Mouse (Mus musculus) spleen, postnatal 4 days (tissue): ENCODE measurements around the gene Gbp3.
"Not testable (repeated sequence)": the region's sequence is repeated elsewhere in the genome, so short reads cannot be mapped to it uniquely, and the experiment has no call there.

Experiments
- DNase-seq, 2 experiments: peaks; one replicate each; pipeline ENCODE4 v3.0.0; 2022; ENCODE audit warnings: low spot score in 2 of 2

The Gbp3 gene

DNA sequence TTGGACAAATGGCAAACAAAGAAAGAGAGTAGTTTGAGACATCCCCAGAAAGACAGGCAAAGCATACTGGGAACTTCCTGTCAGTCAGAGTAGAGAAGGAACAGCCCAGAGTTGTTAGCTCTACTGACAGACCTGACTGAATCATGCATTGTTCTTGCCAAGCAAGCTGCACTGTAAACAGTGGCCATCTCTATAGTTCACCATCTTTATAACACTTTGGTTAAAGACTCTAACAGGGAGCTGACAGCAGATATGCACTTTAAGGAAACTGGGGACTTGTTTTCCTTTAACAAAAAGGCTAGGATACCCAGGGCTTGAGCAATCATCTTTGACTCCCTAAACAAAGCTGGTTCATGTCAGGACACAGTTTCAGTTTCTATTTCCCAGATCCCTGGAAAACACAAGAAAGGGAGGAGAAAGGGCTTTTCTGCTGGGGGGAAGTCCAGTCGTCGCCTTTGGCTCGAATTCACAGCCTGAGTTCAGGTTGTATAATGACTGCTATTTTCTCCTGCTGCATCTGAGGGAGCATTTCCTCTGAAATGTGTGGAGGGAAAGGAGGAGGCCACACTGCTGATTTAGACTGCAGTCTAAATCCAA is at the start of gene Gbp3:
TSS of gene Gbp3 (plus strand) at position 395 of the 597 bp plus-strand sequence.
- no peak for DNase-seq

DNA sequence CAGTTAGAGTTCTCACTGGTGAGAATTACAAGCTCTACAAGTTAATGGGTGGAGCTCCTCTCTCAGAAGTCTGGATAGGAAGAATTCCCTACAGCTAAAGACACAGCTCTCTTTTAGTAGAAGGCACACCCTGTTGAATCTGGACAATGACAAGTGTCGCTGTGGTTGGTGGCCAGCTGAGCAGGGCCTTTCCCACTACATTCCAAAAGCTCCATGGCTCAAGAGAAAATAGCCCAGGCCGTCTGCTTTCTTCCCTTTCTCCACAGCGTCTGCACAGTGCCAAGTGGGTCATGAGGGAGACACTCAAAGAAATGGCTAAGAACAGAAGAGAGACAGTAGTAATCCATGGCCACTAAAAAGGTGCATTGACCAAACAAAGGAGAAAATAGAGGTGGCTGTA is 31.7 kb upstream of the Gbp3 start:
- no peak for DNase-seq

DNA sequence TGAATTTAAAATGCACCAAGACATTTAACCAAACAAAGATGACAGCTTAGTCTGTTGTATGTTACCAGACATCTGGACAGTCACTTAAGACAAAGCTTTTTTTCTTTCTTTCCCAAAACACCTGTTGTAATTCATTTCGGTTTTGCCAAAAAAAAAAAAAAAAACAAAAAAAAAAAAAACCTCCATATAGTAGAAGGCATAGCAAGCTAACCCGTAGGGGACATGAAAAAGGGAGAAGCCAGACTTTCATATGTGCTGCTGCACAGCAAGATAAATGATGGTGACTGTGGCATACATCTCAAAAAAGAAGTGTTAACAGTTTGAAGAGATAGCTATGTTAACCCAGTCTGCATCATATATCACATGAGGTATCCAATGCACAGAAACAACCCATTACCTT is 30.2 kb upstream of the Gbp3 start:
- no peak for DNase-seq

DNA sequence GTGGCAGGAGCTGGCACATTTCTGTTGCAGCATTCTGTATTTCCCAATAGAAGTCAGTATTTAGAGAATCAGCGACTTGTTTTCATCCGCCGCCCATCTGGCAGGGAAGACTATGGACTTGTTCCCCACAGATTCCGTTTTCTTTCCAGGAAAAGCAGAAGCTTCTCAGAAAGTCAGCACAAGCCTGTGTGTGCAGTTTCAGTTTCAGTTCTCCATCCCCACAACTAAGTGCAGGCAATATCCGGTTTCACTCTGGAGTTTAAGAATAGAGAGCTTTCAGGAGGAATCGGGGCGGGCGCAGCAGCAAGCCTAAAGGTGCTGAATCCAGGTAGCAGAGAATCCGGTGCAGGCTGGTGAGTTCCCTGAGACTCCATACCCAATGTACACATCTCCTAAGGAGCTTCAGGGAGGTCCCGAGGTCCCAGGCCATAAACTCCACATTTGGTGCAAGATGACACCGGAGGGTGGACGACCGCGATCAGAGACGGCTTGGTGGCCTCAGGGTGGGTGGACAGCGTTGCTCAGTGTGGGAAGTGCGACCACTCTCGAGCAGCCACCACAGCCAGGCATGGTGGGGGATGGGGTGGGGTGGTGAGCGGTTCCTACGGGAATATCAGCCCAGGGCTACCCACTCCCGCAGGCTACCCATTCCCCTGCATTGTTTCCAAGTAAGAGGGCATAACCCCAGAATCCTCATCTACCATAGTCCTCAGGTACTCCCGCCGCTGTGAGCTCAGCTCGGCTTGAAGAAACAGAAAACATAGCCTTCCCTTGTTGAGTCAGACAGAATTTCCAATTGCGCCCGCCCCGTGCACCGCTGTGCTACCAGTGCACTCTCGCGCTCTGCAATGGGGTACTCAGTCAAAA is 29.5 kb upstream of the Gbp3 start, which contains the start of gene Gbp7:
TSS of gene Gbp7 (plus strand) at position 256 of the 867 bp plus-strand sequence.
- DNase-seq = peak; percentile 18 to 64

DNA sequence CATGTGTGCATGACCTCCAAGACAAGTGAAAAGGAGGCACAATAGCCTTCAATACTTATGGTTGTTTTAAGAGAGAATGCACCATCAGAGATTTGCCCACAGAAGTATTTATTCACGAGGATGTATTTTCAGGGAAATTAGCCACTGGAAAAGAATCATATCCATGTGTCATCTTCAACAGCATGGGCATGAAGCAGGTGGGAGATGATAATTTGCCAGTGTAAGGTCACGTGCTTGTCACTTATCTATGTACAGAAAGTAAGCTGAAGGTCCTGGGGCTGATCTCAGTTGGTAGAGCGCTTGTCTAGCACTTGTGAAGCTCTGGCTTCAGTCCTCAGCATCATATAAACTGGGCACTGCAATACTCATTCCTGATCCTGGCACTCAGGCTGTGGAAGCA is 28.2 kb upstream of the Gbp3 start:
- DNase-seq = no peak

DNA sequence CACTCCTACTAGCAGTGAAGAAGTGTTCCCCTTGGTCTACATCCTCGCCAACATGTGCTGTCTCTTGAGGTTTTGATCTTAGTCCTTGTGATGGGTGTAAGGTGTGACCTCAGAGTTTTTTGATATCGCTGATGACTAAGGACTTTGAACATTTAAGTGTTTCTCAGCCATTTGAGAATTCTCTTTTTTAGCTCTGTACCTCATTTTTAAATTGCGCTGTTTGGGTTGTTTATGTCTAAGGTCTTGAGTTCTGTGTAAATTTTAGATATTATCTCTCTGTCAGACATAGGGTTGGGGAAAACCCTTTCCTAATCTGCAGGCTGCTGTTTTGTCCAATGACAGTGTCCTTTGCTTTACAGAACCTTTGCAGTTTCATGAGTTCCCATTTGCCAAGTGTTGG is 26.6 kb upstream of the Gbp3 start:
- no peak for DNase-seq

DNA sequence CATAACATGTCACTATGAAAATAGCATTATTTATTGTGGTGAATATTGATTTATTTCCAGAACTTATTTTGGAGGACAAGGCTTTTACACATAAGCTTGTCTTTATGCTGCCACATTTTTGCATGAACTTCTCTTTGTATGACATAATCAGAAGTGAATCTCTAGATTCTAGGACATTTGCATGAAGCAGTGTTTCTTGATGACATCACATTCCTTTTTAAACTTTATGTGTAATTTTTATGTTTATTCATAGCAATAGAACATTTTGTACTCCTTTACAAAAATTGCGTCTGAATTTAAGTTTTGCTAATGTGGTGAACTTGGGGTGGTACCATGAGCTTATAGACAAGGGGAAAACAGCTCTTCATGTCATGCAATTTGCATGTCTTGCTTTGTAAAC is 24.2 kb upstream of the Gbp3 start:
- DNase-seq = no peak

DNA sequence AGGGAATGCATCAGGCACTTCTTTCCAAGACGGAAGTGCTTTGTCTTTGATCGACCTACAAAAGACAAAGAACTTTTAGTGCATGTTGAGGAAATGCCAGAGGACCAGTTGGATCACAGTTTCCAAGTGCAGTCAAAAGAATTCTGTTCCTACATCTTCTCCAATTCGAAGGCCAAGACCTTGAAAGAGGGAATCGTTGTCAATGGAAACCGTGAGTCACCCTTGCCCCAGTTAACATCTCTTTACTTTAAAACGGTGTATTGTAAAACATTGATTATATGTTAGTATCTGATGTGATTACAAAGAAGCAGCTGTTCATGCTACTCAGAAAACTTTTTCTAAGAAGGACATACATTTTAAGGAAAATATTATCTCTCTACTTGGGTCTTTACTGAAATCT is 18.4 kb upstream of the Gbp3 start:
- no peak for DNase-seq

DNA sequence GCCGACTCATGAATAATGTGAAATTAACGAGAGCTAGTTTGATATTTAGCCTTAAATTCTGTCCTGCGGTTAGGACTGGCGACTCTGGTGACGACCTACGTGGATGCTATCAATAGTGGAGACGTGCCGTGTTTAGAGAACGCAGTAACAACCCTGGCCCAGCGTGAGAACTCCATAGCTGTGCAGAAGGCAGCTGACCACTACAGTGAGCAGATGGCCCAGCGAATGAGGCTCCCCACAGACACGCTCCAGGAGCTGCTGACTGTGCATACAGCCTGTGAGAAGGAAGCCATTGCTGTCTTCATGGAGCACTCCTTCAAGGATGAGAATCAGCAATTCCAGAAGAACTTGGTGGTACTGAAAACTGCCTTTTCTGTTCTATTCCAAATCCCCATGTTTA is 17.1 kb upstream of the Gbp3 start:
- DNase-seq = not testable (repeated sequence)

DNA sequence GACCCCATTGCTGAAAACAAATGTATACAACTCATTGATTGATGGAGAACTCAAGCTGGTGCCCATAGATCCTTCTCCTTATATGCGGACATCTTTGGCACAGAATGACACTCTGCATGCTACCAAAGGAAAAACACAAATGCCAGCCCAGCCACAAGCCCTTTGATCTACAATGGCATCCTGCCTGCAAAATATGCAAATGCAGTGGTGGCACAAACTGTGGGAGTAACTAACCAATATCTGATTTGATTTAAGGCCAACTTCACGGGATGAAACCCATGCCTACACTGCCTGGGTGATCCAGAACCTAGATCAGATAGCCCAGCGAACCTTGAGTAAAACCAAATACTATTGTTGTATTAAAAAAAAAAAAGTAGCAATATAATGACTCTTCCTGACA is 13.1 kb upstream of the Gbp3 start:
- DNase-seq = no peak

DNA sequence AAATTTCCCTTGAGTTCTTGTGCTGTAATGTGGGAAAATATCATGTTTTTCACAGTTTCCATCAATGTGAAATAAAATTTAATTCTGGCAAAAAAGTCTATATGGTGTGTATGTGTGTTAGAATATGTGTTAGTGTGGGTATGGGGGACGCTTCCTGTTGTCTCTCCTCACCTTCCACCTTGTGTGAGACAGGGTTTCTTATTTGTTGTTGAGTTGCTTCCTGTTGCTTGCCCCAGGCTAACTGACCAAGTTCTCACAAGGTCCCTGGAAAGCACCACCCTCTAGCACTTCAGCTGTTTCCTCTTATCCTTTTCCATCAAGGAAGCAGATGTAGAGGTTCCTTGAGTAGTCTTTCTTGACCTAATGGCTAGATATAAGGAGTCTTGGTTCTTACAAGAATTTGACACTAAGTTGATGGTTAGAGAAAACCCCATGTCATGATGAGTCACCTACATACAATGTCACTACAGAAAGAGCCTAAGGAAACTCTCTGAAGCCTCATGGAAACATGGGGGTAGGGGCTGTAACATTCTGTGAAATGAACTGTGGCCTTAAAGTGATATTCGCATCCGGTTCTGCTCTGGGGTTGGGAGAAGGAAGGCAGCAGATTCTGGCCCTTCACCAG is 9.7 kb upstream of the Gbp3 start:
- DNase-seq = no peak

DNA sequence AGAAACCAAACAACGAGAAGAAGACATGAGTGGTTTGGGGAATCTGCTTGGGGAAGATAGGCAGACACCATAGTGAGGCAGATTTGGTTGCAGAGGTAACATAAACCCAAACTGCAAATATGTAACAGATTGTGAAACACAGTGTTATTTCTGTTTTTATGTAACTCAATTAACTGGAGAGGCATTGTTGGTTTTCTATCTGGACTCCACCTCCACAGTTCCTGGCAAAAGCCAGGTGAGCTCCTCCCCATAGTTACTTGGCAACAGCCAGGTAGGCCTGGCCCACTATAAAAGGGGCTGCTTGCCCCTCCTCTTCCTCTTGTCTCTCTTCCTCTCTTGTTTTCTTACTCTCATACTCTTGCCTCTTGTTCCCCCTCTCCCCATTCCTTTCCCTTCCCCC is 5.2 kb upstream of the Gbp3 start:
- no peak for DNase-seq

DNA sequence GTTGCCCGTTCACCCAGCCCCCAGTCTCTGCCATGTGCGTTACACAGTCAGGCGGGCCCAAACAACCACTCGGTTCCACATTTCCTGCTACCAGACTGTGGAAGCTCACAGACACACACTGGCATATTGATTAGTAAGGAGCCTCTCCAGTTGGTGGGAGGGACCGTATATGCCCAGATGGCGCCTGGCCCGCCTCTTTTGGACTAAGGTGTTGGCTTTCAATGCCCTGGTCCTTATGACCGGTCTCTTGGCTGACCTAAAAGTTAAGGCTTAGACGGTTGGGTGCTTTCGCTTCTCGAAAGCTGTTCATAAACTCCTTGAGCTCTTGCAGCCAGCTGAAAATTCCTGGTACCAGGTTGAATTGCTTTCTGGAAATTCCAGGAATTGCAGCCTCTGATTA is 4.2 kb upstream of the Gbp3 start:
- DNase-seq = no peak

DNA sequence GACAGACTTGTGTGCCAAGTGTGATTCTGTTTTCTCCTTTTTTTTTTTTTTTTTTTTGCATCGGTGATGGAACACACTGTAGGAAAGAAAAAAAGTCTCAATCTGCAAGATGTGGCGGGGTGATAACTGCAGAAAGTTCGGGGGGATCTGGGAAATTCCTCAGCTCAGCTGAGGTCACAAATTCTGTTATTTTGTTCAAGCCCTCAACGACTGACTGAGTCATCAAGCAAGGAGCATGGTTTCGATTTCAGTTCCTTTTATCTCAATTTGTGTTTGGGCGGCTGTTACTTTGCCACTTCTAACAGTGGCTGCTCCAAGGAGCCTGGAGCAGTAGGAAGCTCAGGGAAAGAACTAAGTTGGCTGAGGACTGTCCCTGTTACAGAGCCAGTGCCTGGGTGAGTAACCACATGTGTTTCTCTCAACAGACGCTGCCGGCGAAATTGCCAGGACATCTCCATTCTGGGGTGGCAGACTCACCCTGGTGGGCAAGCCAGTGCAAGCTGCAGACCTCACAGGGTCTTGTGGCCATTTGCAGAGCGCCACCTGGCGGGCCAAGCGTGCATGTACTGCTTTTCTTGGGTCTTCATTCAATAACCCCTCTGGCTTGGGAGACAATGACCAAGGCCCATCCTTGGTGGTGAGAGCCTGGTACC is 596 bp downstream of the Gbp3 start:
- DNase-seq = peak; percentile 80 to 92

DNA sequence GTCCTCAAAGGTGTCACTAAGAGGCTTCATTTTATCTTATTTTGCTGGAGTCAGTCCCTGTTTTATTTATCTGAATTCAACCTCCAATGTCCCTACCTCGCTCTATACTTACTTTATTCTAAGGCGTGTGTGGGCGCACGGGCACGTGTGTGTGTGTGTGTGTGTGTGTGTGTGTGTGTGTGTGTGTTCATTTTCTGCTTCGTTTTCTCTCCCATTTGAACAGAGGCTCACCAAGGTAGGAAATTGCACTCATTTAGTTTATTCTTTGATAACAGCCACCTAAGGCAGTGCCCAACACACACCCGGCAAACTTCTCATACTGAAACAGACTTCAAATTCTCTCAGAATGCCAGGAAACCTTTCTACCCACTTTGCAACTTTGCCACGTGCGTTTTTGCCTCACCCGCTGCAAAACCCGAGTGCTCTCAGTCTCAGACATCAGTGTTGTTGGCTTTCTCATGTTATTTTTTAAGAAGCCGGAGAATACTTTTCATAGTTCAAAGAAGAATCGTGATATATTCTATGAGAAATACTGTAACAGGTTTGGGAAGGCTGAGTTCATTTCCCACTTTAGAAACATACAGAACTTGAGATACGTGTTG is 1.3 kb downstream of the Gbp3 start:
- no peak for DNase-seq

DNA sequence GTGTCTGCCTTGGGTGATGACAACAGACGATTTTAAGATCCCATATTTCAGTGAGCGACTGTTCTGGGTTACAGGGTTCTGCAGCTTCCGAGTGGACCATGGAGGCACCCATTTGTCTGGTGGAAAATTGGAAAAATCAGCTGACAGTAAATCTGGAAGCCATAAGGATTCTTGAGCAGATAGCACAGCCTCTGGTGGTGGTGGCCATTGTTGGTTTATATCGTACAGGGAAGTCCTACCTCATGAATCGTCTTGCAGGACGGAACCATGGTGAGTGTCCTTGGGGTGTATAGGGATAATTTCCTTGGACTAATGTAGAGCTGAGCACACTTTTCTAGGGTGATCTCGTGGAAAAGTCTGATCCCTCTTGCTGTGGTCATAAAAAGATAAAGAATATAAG is 1.8 kb downstream of the Gbp3 start:
- no peak for DNase-seq

DNA sequence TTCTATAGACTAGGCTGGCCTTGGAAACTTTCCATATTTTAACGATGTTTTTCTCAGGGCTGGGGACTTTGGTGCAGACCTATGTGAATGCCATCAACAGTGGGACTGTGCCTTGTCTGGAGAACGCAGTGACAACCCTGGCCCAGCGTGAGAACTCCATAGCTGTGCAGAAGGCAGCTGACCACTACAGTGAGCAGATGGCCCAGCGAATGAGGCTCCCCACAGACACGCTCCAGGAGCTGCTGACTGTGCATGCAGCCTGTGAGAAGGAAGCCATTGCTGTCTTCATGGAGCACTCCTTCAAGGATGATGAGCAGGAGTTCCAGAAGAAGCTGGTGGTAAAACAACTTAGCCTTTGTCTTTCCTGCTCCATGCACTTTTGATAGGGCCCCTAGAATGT is 7.7 kb downstream of the Gbp3 start:
- DNase-seq = not testable (repeated sequence)

DNA sequence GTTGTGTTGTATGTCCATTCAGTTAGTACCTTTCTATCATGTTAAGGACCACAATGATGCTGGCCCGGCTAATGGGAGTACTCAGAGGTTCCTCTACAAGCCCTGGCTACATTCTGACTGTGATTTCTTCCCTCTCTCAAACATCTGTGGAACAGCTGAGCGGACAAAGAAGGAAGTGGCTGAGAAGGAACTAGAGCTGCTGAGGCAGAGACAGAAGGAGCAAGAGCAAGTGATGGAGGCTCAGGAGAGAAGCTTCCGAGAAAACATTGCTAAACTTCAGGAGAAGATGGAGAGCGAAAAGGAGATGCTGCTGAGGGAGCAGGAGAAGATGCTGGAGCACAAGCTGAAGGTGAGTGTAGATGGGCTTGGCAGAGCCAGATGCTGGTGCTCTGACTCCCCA is 10.9 kb downstream of the Gbp3 start:
- no peak for DNase-seq

DNA sequence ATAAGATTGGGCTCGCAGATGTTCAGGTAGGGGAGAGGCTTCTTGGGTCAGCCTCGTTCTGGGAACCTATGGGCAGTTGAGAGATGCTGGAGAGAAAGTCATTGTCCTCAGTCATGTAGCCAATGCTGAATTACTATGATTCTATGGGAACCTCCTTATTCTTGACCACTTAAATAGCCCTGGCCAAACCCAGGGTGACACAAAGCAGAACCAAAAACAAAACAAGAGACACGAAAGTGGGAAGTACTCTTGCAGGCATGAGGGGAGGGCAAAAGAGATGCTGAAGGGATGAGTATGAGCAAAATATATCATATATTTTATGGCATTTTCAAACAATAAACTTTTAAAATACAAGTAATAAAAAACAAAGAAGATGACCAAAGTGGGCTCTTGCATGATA is 17.3 kb downstream of the Gbp3 start:
- no peak for DNase-seq

DNA sequence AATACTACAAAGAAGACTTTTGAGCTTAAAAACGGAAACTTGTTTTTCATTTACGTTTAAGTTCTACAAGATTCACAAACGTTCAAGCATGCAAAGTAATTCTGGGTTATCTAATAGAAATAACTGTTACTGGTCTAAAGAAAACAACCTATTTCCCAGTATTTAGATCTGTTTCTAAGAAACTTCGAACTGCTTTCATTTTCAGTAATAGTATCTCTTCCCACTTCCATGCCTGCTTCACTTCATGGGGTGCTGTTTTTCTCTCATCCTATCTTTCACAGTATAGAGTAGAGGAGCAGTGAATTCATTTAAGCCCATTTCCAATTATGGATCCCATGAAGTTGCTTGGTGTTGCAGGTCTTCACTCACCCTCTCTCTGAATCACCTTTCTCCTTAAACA is 18.5 kb downstream of the Gbp3 start:
- no peak for DNase-seq

DNA sequence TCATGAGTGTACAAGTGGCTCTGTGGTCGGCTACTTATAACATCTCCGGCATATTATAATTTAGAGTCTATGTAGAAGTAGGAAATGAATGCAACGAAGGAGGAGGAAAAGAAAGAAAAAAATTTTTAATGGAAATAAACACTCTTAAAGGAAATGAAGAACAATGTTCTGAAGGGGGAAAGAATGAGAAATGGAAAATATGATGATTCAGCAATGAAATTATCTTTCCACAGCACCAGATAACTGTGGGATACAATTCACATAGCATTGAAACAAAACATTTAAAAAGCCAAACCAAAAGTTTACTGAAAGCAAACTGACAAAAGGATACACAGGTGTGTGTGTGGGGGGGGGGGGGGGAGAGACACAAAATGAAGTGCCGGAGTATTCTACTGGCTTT is 23.2 kb downstream of the Gbp3 start:
- DNase-seq = no peak

DNA sequence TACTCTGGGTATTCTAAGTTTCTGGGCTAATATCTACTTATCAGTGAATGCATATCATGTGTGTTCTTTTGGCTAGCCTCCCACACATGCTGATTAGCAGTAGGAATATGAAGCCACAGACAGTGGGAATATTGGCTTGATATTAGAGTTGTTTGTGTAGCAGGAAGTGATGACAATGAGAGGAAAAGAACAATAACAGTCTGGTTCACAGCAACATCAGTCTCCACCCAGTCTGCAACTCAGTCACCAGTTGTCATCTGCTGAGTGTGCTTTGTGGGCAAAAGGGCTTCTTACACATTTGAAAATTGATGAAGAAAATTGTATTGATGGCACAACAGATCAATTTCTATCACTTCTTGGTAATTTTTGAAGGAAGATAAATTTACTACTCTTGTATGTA is 27.6 kb downstream of the Gbp3 start:
- no peak for DNase-seq
